Mouse (Mus musculus) MEL (cell line): ENCODE results near the gene D130043K22Rik.

Experiments used
- BHLHE40 ChIP-seq: IDR thresholded peaks from 2 replicates; pipeline ENCODE4 v1.6.1; 2012; ENCODE audit warnings: low read depth, mild to moderate bottlenecking, inconsistent platforms, low read length, improper control_type of control experiment, borderline replicate concordance
- CTCF ChIP-seq, 3 experiments: IDR thresholded peaks in 2 of 3; conservative IDR thresholded peaks in 1 of 3; 2 replicates each; pipeline ENCODE4 v1.5.1; 2011 to 2012; ENCODE audit warnings: low read length in 3 of 3, low read depth in 2 of 3, mild to moderate bottlenecking in 2 of 3, improper control_type of control experiment in 1 of 3, inconsistent platforms in 1 of 3, mixed read lengths in 1 of 3, moderate library complexity in 1 of 3; ENCODE audit not compliant: control insufficient read depth in 1 of 3, insufficient read depth in 1 of 3, poor library complexity in 1 of 3, severe bottlenecking in 1 of 3
- NRF1 ChIP-seq: IDR thresholded peaks from 2 replicates; pipeline ENCODE4 v1.6.1; 2014; ENCODE audit warnings: low read depth, mild to moderate bottlenecking, inconsistent platforms, low read length, improper control_type of control experiment, moderate library complexity; ENCODE audit not compliant: poor library complexity, insufficient read depth, severe bottlenecking
- POLR2A ChIP-seq, 2 experiments: IDR thresholded peaks; 2 replicates each; pipeline ENCODE4 v1.6.1; 2011 to 2012; ENCODE audit warnings: low read length in 2 of 2, mild to moderate bottlenecking in 2 of 2, control low read depth in 1 of 2, improper control_type of control experiment in 1 of 2, low read depth in 1 of 2, moderate library complexity in 1 of 2; ENCODE audit not compliant: control insufficient read depth in 1 of 2, insufficient read depth in 1 of 2, poor library complexity in 1 of 2
- SIN3A ChIP-seq: IDR thresholded peaks from 2 replicates; pipeline ENCODE4 v1.6.1; 2012; ENCODE audit warnings: low read length, improper control_type of control experiment, inconsistent platforms
- ZMIZ1 ChIP-seq: IDR thresholded peaks from 2 replicates; pipeline ENCODE4 v1.6.1; 2012; ENCODE audit warnings: low read depth, mild to moderate bottlenecking, inconsistent platforms, low read length, improper control_type of control experiment, moderate library complexity

GRCm38 (mm10) chr13:24849318-24849717, 4.4 kb downstream of the D130043K22Rik start:
- TF ChIP-seq SIN3A (no peak), POLR2A (IDR thresholded peaks at IDR 0.05; ENCODE audit: control insufficient read depth in 1 of 2, insufficient read depth in 1 of 2, low read depth in 1 of 2, low read length in 2 of 2, poor library complexity in 1 of 2) (no peak), CTCF (IDR thresholded peaks at IDR 0.05 in 2 of 3, conservative IDR thresholded peaks at IDR 0.05 in 1 of 3; ENCODE audit: control insufficient read depth in 1 of 3, insufficient read depth in 1 of 3, low read depth in 2 of 3, low read length in 3 of 3, poor library complexity in 1 of 3, severe bottlenecking in 1 of 3) (no peak), ZMIZ1 (no peak), NRF1 (no peak), BHLHE40 (no peak)
